Mouse (Mus musculus): ENCODE results near the gene Asdurf. TPM values are rescaled to one million over a fixed set of nuclear protein-coding genes. Genes with fewer than 3 reads are reported as not detected.

Asdurf gene
- polyA plus RNA-seq, 1 experiment from 2014 or later = not detected

GRCm38 (mm10) chr1:53324827-53325494, 27.5 kb downstream of the Asdurf start:
- Histone ChIP-seq H3K4me2 (no peak overlapping the region), H3K9me3 (replicated peaks) (no peaks in the 10 kb centered on the region), H3K27ac (no peak overlapping the region), H3K4me1 (no peaks in the 10 kb centered on the region), H3K36me3 (peaks cover 25% of the 10 kb centered on the region; the same call in 1 of the 2 replicates), H3K27me3 (no peaks in the 10 kb centered on the region), H3K4me3 (replicated peaks) (no peak overlapping the region), H3K9ac (no peak overlapping the region)
- 92% methylated on average over 5 of the region's 5 CpGs for WGBS
- no peak for ATAC-seq (replicated peaks; ENCODE audit: low FRiP score)

GRCm38 (mm10) chr1:53324277-53324676, 28.1 kb downstream of the Asdurf start:
- Histone ChIP-seq H3K27ac (no peak overlapping the region), H3K36me3 (peaks cover 31% of the 10 kb centered on the region; the same call in 1 of the 2 replicates), H3K4me3 (replicated peaks) (no peak overlapping the region), H3K4me1 (no peaks in the 10 kb centered on the region), H3K9me3 (replicated peaks) (no peaks in the 10 kb centered on the region), H3K27me3 (no peaks in the 10 kb centered on the region), H3K4me2 (no peak overlapping the region), H3K9ac (no peak overlapping the region)
- no peak for ATAC-seq (replicated peaks; ENCODE audit: low FRiP score)
- WGBS = 95% methylated on average over 1 of the region's 1 CpGs

GRCm38 (mm10) chr1:53323254-53323653, 29.2 kb downstream of the Asdurf start:
- 93% methylated on average over 5 of the region's 5 CpGs for WGBS
- Histone ChIP-seq H3K27ac (no peak overlapping the region), H3K36me3 (peaks cover 37% of the 10 kb centered on the region), H3K4me1 (no peaks in the 10 kb centered on the region), H3K27me3 (no peaks in the 10 kb centered on the region), H3K4me3 (replicated peaks) (no peak overlapping the region), H3K9ac (no peak overlapping the region), H3K4me2 (no peak overlapping the region), H3K9me3 (replicated peaks) (no peaks in the 10 kb centered on the region)
- no peak for ATAC-seq (replicated peaks; ENCODE audit: low FRiP score)

GRCm38 (mm10) chr1:53321662-53322344, 30.6 kb downstream of the Asdurf start:
- peaks cover 46% of the 10 kb centered on the region for H3K36me3 ChIP-seq
- H3K9me3 ChIP-seq (replicated peaks) = no peaks in the 10 kb centered on the region
- no peak overlapping the region for H3K9ac ChIP-seq
- no peak for ATAC-seq (replicated peaks; ENCODE audit: low FRiP score)
- no peak overlapping the region for H3K4me2 ChIP-seq
- no peak overlapping the region for H3K27ac ChIP-seq
- H3K27me3 ChIP-seq = no peaks in the 10 kb centered on the region
- 90% methylated on average over 4 of the region's 4 CpGs for WGBS
- no peak overlapping the region for H3K4me3 ChIP-seq (replicated peaks)
- no peaks in the 10 kb centered on the region for H3K4me1 ChIP-seq

- 3% methylated on average over 27 of the region's 27 CpGs for WGBS
- Histone ChIP-seq H3K4me2 (peak within 1 kb of the TSS; percentile 65), H3K27me3 (no peaks in the 10 kb centered on the region), H3K9ac (peak within 1 kb of the TSS; percentile 51), H3K9me3 (replicated peaks) (no peaks in the 10 kb centered on the region), H3K36me3 (peaks cover 14% of the 10 kb centered on the region), H3K4me3 (replicated peaks) (peak within 1 kb of the TSS; percentile 55), H3K4me1 (peaks cover 9% of the 10 kb centered on the region; the same call in 1 of the 2 replicates), H3K27ac (peak within 1 kb of the TSS; percentile 83)
- ATAC-seq (replicated peaks; ENCODE audit: low FRiP score) = peak; percentile 98
These were observed 39.1 kb downstream of the Asdurf start, which contains the start of gene Osgepl1 for GRCm38 (mm10) chr1:53312989-53313967. TSS of gene Osgepl1 (plus strand) at chr1:53313624.

GRCm38 (mm10) chr1:53300506-53300905, 51.9 kb downstream of the Asdurf start:
- no peaks in the 10 kb centered on the region for H3K27me3 ChIP-seq
- 84% methylated on average over 4 of the region's 4 CpGs for WGBS
- H3K4me1 ChIP-seq = peaks cover 5% of the 10 kb centered on the region; the same call in 1 of the 2 replicates
- H3K4me2 ChIP-seq = no peak overlapping the region
- H3K9me3 ChIP-seq (replicated peaks) = no peaks in the 10 kb centered on the region
- no peak overlapping the region for H3K9ac ChIP-seq
- no peak overlapping the region for H3K27ac ChIP-seq
- no peak for ATAC-seq (replicated peaks; ENCODE audit: low FRiP score)
- peaks cover 14% of the 10 kb centered on the region; the same call in 1 of the 2 replicates for H3K36me3 ChIP-seq
- H3K4me3 ChIP-seq (replicated peaks) = no peak overlapping the region

Other genes with a start within 250 kb of the Asdurf start
- gene 1700019A02Rik, start 165.0 kb downstream of the Asdurf start, polyA plus RNA-seq (2015; fragmentation: Nextera tagmentation; extraction: Ambion mirVana) = not detected in 2 replicates
- gene Pms1, start 55.6 kb downstream of the Asdurf start, polyA plus RNA-seq (2015; fragmentation: Nextera tagmentation; extraction: Ambion mirVana) = 18.6 and 19.1 TPM in 2 replicates
- 42.7 and 42.9 TPM in 2 replicates for gene Ormdl1, start 55.5 kb downstream of the Asdurf start, polyA plus RNA-seq (2015; fragmentation: Nextera tagmentation; extraction: Ambion mirVana)
- not detected in 2 replicates for gene Gm28778, start 55.5 kb downstream of the Asdurf start, polyA plus RNA-seq (2015; fragmentation: Nextera tagmentation; extraction: Ambion mirVana)
- gene Osgepl1, start 39.0 kb downstream of the Asdurf start, polyA plus RNA-seq (2015; fragmentation: Nextera tagmentation; extraction: Ambion mirVana) = 19.3 and 23.2 TPM in 2 replicates
- gene Gm28551, start within 50 bp of the Asdurf start, polyA plus RNA-seq (2015; fragmentation: Nextera tagmentation; extraction: Ambion mirVana) = 0.65 and 0.77 TPM in 2 replicates
- gene Asnsd1, start 133 bp upstream of the Asdurf start, polyA plus RNA-seq (2015; fragmentation: Nextera tagmentation; extraction: Ambion mirVana) = 69.5 and 70.4 TPM in 2 replicates

All from kidney, embryonic 15.5 days (tissue).